Mouse (Mus musculus) T-helper 2 cell (primary cell): ENCODE measurements around the gene Tstd3.

Experiments
- in situ Hi-C: fragments of 300-600 bp; cut with MboI, MseI; formaldehyde crosslinking; loops from one replicate; pipeline ENCODE4 v1.15.1; 2025; ENCODE audit warnings: high pct_unique_total_duplicates

Gene Tstd3

GRCm38 (mm10) chr4:21766863-21767304 is at the start of gene Tstd3, which contains the start of gene Usp45:
TSS of gene Tstd3 (minus strand) at chr4:21767212.
TSS of gene Usp45 (plus strand) at chr4:21767156.
- in situ Hi-C loops: no loop called here

DNA sequence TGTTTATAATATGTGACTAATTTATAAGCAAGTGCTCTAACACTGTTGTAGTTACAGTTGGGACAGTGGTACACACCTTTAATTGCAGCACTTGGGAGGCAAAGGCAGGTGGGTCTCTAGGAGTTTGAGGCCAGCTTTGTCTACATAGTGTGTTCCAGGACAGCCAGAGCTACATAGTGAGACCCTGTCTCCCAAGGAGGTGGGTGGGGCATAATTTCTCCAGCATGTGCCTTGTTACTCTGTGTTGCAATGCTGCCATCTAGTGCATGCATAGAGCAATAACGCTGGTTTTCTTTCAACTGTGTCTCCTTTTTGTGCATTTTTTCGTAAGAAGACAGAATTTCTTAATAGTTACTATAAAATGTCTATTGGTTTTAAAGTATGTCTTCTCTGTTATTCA is 47.0 kb upstream of the Tstd3 start:
- in situ Hi-C loops: loop anchor here (10.0 kb wide), 1 partner anchor 279 kb away; no protein-coding TSS in a partner anchor

- in situ Hi-C loops: loop anchor here (10.0 kb wide), 1 partner anchor 278 kb away; no protein-coding TSS in a partner anchor
These were observed 45.6 kb upstream of the Tstd3 start for GRCm38 (mm10) chr4:21812635-21813034.

DNA sequence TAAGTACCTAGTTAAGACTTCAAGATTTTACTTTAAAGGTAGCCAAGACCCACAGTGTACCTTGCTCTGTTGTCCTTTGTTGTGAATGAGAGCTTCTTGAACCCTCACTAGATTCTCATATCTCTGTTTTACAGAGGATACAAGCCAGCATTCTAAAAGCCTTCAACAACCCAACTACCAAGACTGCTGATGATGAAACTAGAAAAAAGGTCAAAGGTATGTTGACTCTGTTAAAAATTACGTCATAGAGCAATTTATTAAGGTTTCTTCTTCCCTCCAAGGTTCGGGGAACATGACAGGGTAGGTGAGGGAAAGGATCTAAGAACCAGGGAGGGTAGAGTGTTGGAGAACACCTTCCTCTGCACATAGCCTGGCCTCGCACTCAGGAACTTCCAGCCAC is 43.6 kb upstream of the Tstd3 start:
- in situ Hi-C loops: loop anchor here (10.0 kb wide), 1 partner anchor 276 kb away; no protein-coding TSS in a partner anchor

GRCm38 (mm10) chr4:21807204-21807603 is 40.2 kb upstream of the Tstd3 start:
- in situ Hi-C loops: no loop called here

GRCm38 (mm10) chr4:21801620-21802019 is 34.6 kb upstream of the Tstd3 start:
- in situ Hi-C loops: no loop called here

GRCm38 (mm10) chr4:21801013-21801412 is 34.0 kb upstream of the Tstd3 start:
- in situ Hi-C loops: no loop called here

DNA sequence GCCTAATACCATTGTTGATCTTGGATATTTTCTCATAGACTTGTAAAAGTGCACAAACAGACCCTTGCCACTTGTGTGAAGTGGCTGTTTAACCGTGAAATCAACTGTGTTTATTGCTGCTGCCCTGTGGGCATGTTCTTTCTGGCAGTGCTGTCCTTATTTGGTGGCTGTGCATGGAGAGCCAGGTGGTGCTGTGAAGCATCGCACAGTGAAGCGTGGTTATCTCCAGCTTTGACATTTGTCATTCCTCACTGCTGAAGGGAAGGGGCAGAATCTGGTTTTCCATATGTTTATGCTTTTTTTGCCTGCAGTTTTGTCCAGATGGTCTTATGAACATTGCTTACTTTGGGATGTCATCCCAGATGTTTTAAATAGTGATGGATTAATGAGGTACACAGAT is 26.6 kb upstream of the Tstd3 start:
- in situ Hi-C loops: no loop called here

DNA sequence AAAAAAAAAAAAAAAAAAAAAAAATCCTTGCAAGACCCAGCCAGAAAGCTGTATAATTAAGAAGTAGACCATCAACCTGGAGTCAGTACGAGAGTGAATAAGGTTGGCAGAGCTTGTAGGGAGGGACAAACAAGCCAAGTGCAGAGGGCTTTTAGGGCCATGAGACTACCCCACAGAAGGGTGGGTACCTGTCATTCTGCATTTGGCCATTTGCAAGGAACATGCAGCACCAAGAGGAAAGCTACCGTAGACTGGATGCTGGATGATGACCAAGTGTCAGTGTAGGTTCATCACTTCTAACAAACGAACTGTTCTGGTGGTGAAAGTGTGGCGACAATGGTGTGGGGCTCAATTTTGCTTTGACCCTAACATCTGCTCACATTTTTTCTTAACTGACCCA is 22.8 kb upstream of the Tstd3 start:
- in situ Hi-C loops: no loop called here

- in situ Hi-C loops: no loop called here
These were observed 21.9 kb upstream of the Tstd3 start for GRCm38 (mm10) chr4:21788903-21789302.

- in situ Hi-C loops: no loop called here
These were observed 19.3 kb upstream of the Tstd3 start for GRCm38 (mm10) chr4:21786268-21786667.

DNA sequence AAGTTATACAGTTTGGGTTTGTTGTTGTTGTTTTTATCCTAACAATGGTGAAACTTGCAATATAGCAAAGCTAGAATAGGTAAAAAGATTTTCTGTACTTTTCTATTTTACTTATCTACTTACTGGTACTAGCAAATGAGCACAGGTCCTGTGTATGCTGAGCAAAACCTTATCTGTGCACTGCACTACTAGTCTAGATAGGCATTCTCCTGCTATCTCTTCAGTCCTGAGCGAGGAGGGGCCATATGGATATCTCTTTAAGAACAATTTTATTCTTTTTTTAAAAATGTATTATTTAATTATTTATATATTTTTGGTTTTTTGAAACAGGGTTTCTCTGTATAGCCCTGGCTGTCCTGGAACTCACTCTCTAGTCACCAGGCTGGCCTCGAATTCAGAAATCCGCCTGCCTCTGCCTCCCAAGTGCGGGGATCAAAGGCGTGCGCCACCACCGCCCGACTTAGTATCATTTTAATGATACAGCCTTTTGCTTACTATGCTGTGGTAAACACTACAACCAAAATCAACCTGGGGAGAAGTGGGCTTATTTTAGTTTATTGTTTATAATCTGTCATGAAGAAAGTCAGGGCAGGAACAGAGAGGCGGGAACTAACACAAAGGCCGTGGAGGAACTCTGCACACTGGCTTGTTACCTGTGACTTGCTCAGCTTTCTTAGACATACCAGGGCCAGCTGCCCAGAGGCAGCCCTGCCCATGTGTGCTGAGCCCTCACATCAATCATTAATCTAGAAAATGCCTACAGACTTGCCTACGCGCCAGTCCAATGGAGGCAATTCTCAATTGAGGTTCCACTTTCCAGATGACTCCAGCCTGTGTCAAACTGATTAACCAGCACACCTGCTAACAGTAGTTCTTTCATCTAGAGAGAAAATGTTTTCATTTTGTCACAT is 14.1 kb upstream of the Tstd3 start:
- in situ Hi-C loops: no loop called here

GRCm38 (mm10) chr4:21776946-21777265 is 9.9 kb upstream of the Tstd3 start:
- in situ Hi-C loops: no loop called here

- in situ Hi-C loops: no loop called here
These were observed 9.3 kb upstream of the Tstd3 start for GRCm38 (mm10) chr4:21776091-21776945.

DNA sequence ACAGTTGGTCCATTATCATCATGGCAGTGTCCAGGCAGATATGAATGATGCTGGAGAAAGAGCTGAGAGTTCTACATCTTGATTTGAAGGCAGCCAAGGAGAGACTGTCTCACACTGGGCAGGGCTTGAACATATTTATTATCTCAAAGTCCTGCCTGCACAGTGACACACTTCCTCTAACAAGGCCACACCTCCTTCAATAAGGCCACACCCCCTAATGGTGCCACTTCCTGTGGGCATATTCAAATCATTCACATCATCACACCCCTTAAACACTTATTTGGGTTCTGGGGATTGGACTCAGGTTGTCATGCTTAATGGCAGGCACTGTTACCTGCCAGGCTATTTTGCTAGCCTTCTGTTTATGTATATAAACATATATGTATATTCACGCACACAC is 5.3 kb upstream of the Tstd3 start:
- in situ Hi-C loops: no loop called here

DNA sequence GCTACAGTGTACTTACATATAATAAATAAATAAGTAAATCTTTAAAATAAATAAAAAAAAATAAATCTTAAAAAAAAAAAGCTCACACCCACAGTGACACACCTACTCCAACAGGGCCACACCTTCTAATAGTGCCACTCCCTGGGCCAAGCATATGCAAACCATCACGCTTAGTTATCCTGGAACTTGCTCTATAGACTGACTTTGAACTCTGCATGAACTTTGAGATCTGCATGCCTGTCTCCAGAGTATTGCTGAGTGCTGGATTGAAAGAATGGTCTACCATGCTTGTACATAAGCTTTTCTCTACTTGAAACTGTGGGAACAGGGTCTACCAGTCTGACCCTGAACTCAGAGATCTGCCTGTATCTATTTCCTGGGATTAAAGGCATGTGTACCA is 4.1 kb upstream of the Tstd3 start:
- in situ Hi-C loops: no loop called here

- in situ Hi-C loops: no loop called here
These were observed 695 bp downstream of the Tstd3 start for GRCm38 (mm10) chr4:21766171-21766862.

DNA sequence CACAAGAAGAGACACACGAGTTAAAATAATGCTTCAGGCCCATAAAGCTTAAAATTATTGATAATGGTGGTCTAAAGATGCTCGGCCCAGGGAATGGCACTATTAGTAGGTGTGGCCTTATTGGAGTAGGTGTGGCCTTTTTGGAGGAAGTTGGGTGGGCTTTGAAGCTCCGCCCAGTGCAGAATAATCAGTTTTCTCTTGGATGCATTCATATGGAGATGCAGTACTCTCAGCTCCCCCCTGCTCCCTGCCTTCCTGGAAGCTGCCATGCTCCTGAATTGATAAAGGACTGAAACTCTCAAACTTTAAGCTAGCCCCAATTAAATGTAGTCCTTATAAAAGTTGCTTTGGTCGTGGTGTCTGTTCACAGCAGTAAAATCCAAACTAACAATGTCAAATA is 3.2 kb downstream of the Tstd3 start:
- in situ Hi-C loops: no loop called here

DNA sequence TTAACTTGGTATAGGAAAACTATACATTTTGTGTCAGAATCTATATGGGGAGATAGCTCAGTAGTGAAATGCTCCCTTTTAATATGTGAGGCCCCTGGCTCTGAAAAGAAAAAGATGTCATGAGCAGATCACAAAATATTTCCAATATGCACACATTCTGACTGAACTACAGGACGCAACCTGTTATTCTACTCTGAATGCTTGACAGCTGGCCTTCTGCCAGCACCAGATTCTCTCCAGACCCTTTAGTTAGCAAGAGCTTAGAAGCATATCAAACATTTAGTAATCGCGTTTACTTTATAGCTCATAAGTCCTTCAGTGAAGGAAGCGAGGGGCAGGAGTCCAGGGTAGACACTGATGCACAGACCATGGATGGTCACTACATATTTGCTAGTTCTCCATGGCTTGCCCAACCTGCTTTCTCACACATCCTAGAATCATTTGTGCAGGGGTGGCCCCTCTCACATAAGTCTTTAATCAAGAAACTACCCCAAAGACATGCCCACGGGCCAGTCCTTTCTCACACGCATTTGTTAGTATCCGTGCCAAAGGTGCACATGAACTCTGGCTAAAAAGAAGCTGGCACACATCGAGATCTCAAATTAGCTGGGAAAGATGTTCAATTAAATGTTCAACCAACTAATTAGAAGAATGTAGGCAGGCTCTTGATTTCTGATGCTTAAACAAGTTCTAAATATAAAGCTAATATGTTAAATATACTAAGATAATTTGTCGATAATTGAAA is 5.4 kb downstream of the Tstd3 start:
- in situ Hi-C loops: no loop called here

- in situ Hi-C loops: no loop called here
These were observed 8.2 kb downstream of the Tstd3 start for GRCm38 (mm10) chr4:21758860-21759259.
